Mouse (Mus musculus) lung, embryonic 16.5 days (tissue): ENCODE measurements around the gene Rbm12. TPM values are rescaled to one million over a fixed set of nuclear protein-coding genes. Genes with fewer than 3 reads are reported as not detected.
"Not testable (repeated sequence)": the region's sequence is repeated elsewhere in the genome, so short reads cannot be mapped to it uniquely, and the experiment has no call there.

ENCODE experiments used
- ATAC-seq: fragments of 200-750 bp; cut with Nextera tagmentation; 2 replicates; pipeline ENCODE4 v1.8.0; 2017; ENCODE audit warnings: low read depth, mild to moderate bottlenecking, moderate library complexity
- H3K27ac ChIP-seq: fragments of 300-500 bp; sonication (generic); 2 replicates; pipeline ENCODE4 v1.5.1; 2014; ENCODE audit warnings: mild to moderate bottlenecking, control low read depth, low read length
- H3K27me3 ChIP-seq: fragments of 300-500 bp; sonication (generic); 2 replicates; pipeline ENCODE4 v1.6.1; 2014; ENCODE audit warnings: low read depth, low read length, mixed read lengths; ENCODE audit not compliant: control insufficient read depth, insufficient read depth
- H3K36me3 ChIP-seq: fragments of 300-500 bp; sonication (generic); 2 replicates; pipeline ENCODE4 v1.6.1; 2014; ENCODE audit warnings: low read length; ENCODE audit not compliant: control insufficient read depth, insufficient read depth
- H3K4me1 ChIP-seq: fragments of 300-500 bp; sonication (generic); replicated peaks from 2 replicates; pipeline ENCODE4 v1.6.1; 2014; ENCODE audit warnings: low read length, mixed read lengths; ENCODE audit not compliant: control insufficient read depth, insufficient read depth
- H3K4me2 ChIP-seq: fragments of 300-500 bp; sonication (generic); 2 replicates; pipeline ENCODE4 v1.6.1; 2014; ENCODE audit warnings: low read depth, low read length, control low read depth
- H3K4me3 ChIP-seq: fragments of 300-500 bp; sonication (generic); 2 replicates; pipeline ENCODE4 v1.5.1; 2014; ENCODE audit warnings: mild to moderate bottlenecking, low read length, control low read depth
- H3K9ac ChIP-seq: fragments of 300-500 bp; sonication (generic); 2 replicates; pipeline ENCODE4 v1.6.1; 2014; ENCODE audit warnings: low read length, control low read depth
- H3K9me3 ChIP-seq: fragments of 300-500 bp; sonication (generic); 2 replicates; pipeline ENCODE4 v1.6.1; 2016; ENCODE audit warnings: low read length; ENCODE audit not compliant: control insufficient read depth
- WGBS: fragments of 180-500 bp; shearing (Covaris S2); extraction: QIAGEN DNeasy Blood & Tissue Kit; methylation state at CpG from one replicate; pipeline ENCODE4 v1.1.7; 2014; 5-methylcytosine and 5-hydroxymethylcytosine counted together
- polyA plus RNA-seq: library from polyadenylated mRNA; unstranded; fragments of >200 nt; fragmentation: Nextera tagmentation; extraction: Ambion mirVana; gene quantifications from 2 replicates; pipeline ENCODE4 v1.2.1, GENCODE M21; 2015

Gene Rbm12
- polyA plus RNA-seq, 1 experiment from 2014 or later: 31.3 TPM

- Histone ChIP-seq H3K9me3 (no peaks in the 10 kb centered on the region), H3K4me1 (no peaks in the 10 kb centered on the region), H3K4me3 (no peak overlapping the region), H3K27ac (no peak overlapping the region), H3K27me3 (no peaks in the 10 kb centered on the region), H3K4me2 (no peak overlapping the region), H3K36me3 (peaks cover 2% of the 10 kb centered on the region; the same call in 1 of the 2 replicates), H3K9ac (no peak overlapping the region)
- 73% methylated on average over 6 of the region's 6 CpGs for WGBS
- ATAC-seq: no peak
These were observed 23.9 kb upstream of the Rbm12 start for GRCm38 (mm10) chr2:156135695-156136094.

DNA sequence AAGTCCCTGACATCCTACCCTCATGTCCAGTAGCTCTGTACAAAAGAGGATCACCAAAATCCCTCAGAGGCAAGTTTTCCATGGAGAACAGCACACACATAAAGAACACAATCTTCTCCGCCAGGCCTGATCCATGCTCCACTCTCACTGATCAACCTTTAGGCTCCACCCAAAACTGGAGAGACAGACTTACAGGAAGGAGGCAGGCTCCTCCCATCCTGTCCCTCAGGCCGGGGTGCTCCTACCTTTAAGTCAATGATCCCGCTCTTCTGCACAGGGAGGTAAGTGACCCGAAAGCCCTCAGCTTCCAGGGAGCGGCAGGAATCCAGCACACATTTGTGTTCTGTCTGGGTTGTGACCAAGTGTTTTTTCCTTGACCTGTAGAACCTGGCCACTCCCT is 22.4 kb upstream of the Rbm12 start:
- Histone ChIP-seq H3K4me2 (no peak overlapping the region), H3K27me3 (no peaks in the 10 kb centered on the region), H3K4me3 (no peak overlapping the region), H3K4me1 (no peaks in the 10 kb centered on the region), H3K27ac (no peak overlapping the region), H3K36me3 (peaks cover 2% of the 10 kb centered on the region; the same call in 1 of the 2 replicates), H3K9ac (no peak overlapping the region; the same call in 1 of the 2 replicates), H3K9me3 (no peaks in the 10 kb centered on the region)
- WGBS: 83% methylated on average over 5 of the region's 5 CpGs
- no peak for ATAC-seq

- 95% methylated on average over 5 of the region's 5 CpGs for WGBS
- peaks cover 8% of the 10 kb centered on the region; the same call in 1 of the 2 replicates for H3K36me3 ChIP-seq
- no peak within 1 kb of the TSS for H3K4me3 ChIP-seq
- no peak within 1 kb of the TSS for H3K9ac ChIP-seq
- no peaks in the 10 kb centered on the region for H3K27me3 ChIP-seq
- no peak for ATAC-seq
- no peaks in the 10 kb centered on the region for H3K9me3 ChIP-seq
- no peak within 1 kb of the TSS for H3K27ac ChIP-seq
- H3K4me2 ChIP-seq: no peak within 1 kb of the TSS
- no peaks in the 10 kb centered on the region for H3K4me1 ChIP-seq
These were observed 15.2 kb upstream of the Rbm12 start, which contains the start of gene Gm28036 for GRCm38 (mm10) chr2:156126992-156127391. Gene Gm28036, minus strand, starts transcription at chr2:156127092.

GRCm38 (mm10) chr2:156123731-156124130 is 12.0 kb upstream of the Rbm12 start:
- no peaks in the 10 kb centered on the region for H3K27me3 ChIP-seq
- no peak overlapping the region for H3K4me3 ChIP-seq
- no peaks in the 10 kb centered on the region for H3K9me3 ChIP-seq

DNA sequence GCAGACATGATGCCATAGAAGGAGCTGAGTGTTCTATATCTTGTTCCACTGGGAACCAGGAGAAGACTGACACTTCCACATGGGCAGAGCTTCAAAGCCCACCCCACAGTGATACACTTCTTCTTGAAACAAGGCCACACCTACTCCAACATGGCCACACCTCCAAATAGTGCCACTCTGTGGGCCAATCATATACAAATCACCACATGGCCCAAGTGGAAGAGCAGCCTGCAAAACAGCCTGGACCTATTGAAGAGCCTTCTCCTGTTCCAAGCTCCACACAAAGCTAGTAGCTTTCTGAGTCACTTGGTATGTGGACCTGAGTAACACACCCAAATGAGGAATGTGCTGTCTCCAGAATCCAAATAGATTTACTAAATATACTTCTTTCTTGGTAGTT is 7.8 kb upstream of the Rbm12 start:
- Histone ChIP-seq H3K36me3 (peaks cover 3% of the 10 kb centered on the region; the same call in 1 of the 2 replicates), H3K4me1 (no peaks in the 10 kb centered on the region), H3K27me3 (no peaks in the 10 kb centered on the region), H3K4me2 (no peak overlapping the region), H3K27ac (no peak overlapping the region), H3K9ac (no peak overlapping the region), H3K4me3 (no peak overlapping the region), H3K9me3 (no peaks in the 10 kb centered on the region)
- no peak for ATAC-seq

More at GRCm38 (mm10) chr2:156123731-156124130, 12.0 kb upstream of the Rbm12 start:
- no peaks in the 10 kb centered on the region for H3K4me1 ChIP-seq
- no peak overlapping the region for H3K27ac ChIP-seq
- H3K9ac ChIP-seq: no peak overlapping the region
- 92% methylated on average over 5 of the region's 5 CpGs for WGBS
- H3K36me3 ChIP-seq: peaks cover 6% of the 10 kb centered on the region; the same call in 1 of the 2 replicates
- no peak for ATAC-seq
- H3K4me2 ChIP-seq: no peak overlapping the region

- 16% methylated on average over 5 of the region's 5 CpGs for WGBS
These were observed 274 bp upstream of the Rbm12 start for GRCm38 (mm10) chr2:156112080-156112423.

GRCm38 (mm10) chr2:156110627-156111357 is 986 bp downstream of the Rbm12 start:
- Histone ChIP-seq H3K4me2 (peak overlapping the region; percentile 73), H3K27me3 (no peaks in the 10 kb centered on the region), H3K9me3 (no peaks in the 10 kb centered on the region), H3K27ac (peak overlapping the region; percentile 77), H3K4me3 (peak overlapping the region; percentile 83), H3K4me1 (peaks cover 10% of the 10 kb centered on the region), H3K36me3 (no peaks in the 10 kb centered on the region), H3K9ac (peak overlapping the region; percentile 90)
- WGBS: 0% methylated on average over 16 of the region's 16 CpGs
- peak; percentile 71 for ATAC-seq

More at GRCm38 (mm10) chr2:156112080-156112423, 274 bp upstream of the Rbm12 start:
- H3K4me1 ChIP-seq, H3K27me3 ChIP-seq, ATAC-seq, H3K36me3 ChIP-seq, H3K9me3 ChIP-seq: not testable (repeated sequence)
- Histone ChIP-seq H3K4me3 (peak overlapping the region; percentile 83), H3K27ac (peak overlapping the region; percentile 77), H3K9ac (peak overlapping the region; percentile 90), H3K4me2 (peak overlapping the region; percentile 50)

DNA sequence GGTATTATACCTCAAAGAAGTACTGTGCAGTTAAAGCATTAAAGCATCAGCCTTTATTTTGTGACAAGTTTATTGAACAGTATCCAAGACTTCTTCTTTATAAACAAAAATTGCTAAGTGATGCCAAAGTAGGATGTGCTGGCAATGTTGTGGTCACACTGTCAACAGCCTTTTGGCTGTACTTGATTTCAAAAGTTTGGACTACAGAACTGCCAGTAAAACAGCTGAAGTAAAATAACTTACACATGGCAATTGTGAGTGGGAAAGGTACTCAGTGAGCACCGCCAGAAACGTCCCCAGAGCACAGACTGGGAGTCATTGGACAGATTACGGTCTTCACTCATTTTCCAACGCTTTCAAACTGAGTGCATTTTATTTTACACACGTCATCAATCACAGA is 19.9 kb downstream of the Rbm12 start:
- H3K27ac ChIP-seq: peak overlapping the region; percentile 31
- no peaks in the 10 kb centered on the region for H3K27me3 ChIP-seq
- no peaks in the 10 kb centered on the region for H3K9me3 ChIP-seq
- no peak overlapping the region for H3K4me2 ChIP-seq
- no peak overlapping the region for H3K4me3 ChIP-seq
- H3K9ac ChIP-seq: no peak overlapping the region
- H3K36me3 ChIP-seq: peaks cover 16% of the 10 kb centered on the region
- WGBS: 68% methylated on average over 5 of the region's 5 CpGs
- peaks cover 11% of the 10 kb centered on the region; the same call in 1 of the 2 replicates for H3K4me1 ChIP-seq
- ATAC-seq: peak; percentile 71

DNA sequence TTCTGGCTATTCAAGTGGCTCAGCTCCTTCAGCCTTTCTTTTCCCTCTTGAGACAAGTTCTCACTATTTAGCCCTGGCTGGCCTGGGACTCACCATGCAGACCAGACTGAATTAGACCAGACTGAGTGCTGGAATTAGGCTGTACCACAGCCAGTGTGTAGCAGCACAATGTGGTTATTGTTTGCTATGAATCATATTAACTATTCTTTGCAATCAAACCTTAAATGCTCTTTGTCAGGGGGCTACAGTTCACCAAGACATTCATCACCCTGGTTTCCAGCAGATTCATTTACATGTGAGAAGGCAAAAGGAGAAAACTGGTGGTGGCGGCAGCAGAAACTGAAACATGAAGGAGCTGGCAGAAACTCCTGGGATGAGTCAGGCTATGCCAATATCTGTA is 22.0 kb downstream of the Rbm12 start:
- peaks cover 3% of the 10 kb centered on the region; the same call in 1 of the 2 replicates for H3K36me3 ChIP-seq
- no peak overlapping the region for H3K4me3 ChIP-seq
- ATAC-seq: no peak
- no peak overlapping the region for H3K27ac ChIP-seq
- peaks cover 11% of the 10 kb centered on the region; the same call in 1 of the 2 replicates for H3K4me1 ChIP-seq
- no peaks in the 10 kb centered on the region for H3K9me3 ChIP-seq
- 95% methylated on average over 1 of the region's 1 CpGs for WGBS
- H3K27me3 ChIP-seq: no peaks in the 10 kb centered on the region
- H3K4me2 ChIP-seq: no peak overlapping the region
- no peak overlapping the region for H3K9ac ChIP-seq
